Mouse (Mus musculus) stomach, embryonic 15.5 days (tissue): ENCODE results near the gene Polr2j. TPM values are rescaled to one million over a fixed set of nuclear protein-coding genes. Genes with fewer than 3 reads are reported as not detected.

Experiments used
- ATAC-seq: fragments of 200-750 bp; cut with Nextera tagmentation; 2 replicates; pipeline ENCODE4 v1.8.0; 2017; ENCODE audit warnings: low read depth, moderate number of reproducible peaks, moderate TSS enrichment; ENCODE audit not compliant: insufficient read depth, low FRiP score
- H3K27ac ChIP-seq: fragments of 300-500 bp; sonication (generic); 2 replicates; pipeline ENCODE4 v1.5.1; 2015; ENCODE audit warnings: mild to moderate bottlenecking, inconsistent platforms
- H3K27me3 ChIP-seq: fragments of 300-500 bp; sonication (generic); replicated peaks from 2 replicates; pipeline ENCODE4 v1.6.1; 2015; ENCODE audit warnings: inconsistent platforms
- H3K36me3 ChIP-seq: fragments of 300-500 bp; sonication (generic); 2 replicates; pipeline ENCODE4 v1.6.1; 2015; ENCODE audit warnings: inconsistent platforms
- H3K4me1 ChIP-seq: fragments of 300-500 bp; sonication (generic); 2 replicates; pipeline ENCODE4 v1.6.1; 2015; ENCODE audit warnings: inconsistent platforms
- H3K4me2 ChIP-seq: fragments of 300-500 bp; sonication (generic); 2 replicates; pipeline ENCODE4 v1.6.1; 2015; ENCODE audit warnings: mild to moderate bottlenecking, inconsistent platforms
- H3K4me3 ChIP-seq: fragments of 300-500 bp; sonication (generic); replicated peaks from 2 replicates; pipeline ENCODE4 v1.5.1; 2015; ENCODE audit warnings: inconsistent platforms
- H3K9ac ChIP-seq: fragments of 300-500 bp; sonication (generic); 2 replicates; pipeline ENCODE4 v1.6.1; 2015; ENCODE audit warnings: inconsistent platforms
- H3K9me3 ChIP-seq: fragments of 300-500 bp; sonication (generic); 2 replicates; pipeline ENCODE4 v1.6.1; 2016; ENCODE audit warnings: inconsistent platforms
- WGBS: fragments of 180-500 bp; shearing (Covaris S2); methylation state at CpG from one replicate; pipeline ENCODE4 v1.1.7; 2015; 5-methylcytosine and 5-hydroxymethylcytosine counted together
- microRNA-seq: library from miRNA; unstranded; fragments of <30 nt; microRNA quantifications from one replicate; pipeline ENCODE4, GENCODE M21; 2016
- polyA plus RNA-seq: library from polyadenylated mRNA; unstranded; fragments of >200 nt; fragmentation: Nextera tagmentation; extraction: Ambion mirVana; gene quantifications from 2 replicates; pipeline ENCODE4 v1.2.1, GENCODE M21; 2015

Polr2j gene
- polyA plus RNA-seq, 1 experiment from 2014 or later: 209 TPM

DNA sequence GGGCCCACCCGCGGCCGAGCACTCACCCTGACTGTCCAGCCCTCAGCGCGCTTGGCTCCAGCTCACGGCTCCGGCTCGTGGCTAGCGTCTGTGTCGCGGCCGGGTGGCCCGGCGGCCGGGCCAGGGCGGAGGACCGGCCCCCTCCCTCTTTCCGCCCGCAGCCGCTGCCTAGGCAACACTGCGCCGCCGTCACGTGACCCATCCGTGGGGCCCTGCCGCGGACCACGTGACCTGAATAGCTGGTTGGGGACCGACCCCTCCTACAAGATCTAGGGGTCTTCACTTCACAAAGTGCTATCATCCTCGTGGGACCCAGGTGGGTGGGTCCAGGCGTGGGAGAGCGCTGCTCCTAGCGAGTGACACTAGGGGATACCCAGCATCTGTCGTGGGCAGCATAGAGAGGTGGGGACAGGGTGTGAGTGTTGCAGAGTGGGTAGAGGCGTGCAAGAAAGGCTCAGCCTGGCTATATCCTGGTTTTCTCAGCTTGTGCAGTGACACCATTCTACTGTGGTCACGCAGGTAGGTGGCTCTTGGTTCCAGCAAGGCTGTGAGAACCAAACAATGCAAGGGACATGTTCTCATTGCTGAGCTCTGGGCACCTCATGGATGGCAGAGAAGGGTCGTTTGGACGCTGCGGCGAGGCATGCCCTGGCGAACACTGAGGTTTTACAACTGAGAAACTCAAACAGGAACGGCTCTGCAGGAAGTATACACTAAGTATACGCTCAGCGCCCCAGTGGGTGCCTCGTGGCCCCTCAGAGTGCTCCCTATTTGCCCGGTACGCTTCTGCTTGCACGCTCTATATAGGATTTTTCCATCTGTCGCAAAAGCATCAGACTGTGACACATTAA lies 54.3 kb downstream of the Polr2j start, which contains the start of gene Orai2:
Gene Orai2 (minus strand): TSS at position 202 of the 851 bp plus-strand sequence.
- WGBS: 3% methylated on average over 49 of the region's 49 CpGs
- ATAC-seq: peak; percentile 82

DNA sequence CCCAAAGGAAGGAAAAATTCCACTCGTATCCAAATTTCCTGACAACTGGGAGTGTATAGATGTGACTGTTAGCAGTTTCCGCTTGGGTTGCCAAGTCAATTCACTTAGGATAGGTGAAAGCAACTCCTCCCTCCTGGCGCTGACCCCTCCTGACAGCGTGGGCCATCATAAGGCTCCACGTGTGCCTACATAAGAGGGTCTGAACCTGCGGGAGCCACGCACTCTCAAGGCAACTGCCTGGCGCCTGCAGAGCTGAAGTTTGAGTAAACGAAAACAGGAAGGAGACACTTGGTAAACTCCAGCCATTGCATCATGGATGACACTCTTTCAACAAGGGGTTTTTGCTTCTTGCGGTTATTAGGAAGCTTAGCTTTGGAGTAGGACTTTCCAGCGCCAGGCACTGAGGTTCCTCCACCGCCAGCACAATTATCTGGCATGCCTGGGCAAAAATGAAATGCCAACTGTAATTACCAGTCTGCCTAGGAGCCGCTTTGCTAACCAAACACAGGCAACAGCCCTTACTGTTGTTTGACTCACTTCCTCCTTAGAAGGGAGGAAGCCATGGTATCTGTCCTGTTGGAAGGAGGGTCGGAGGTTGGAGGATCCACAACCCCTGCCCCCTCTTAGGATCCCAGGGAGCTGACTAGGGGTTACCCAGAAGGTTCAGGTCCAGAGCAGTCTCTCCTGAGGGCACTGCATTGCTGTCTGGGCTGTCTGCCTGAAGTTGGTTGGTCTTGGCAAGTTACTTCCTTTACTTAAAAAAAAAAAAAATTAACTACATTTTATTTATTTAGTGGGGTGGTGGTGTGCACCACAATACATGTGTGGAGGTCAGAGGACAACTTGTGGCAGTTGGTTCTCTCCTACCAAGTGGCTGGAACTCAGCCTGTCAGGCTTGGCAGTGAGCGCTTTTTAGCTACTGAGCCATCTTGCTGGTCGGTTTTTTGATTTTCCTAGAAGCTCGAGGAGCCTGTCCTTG lies 55.2 kb downstream of the Polr2j start:
- Histone ChIP-seq H3K27me3 (no peaks in the 10 kb centered on the region), H3K9me3 (no peaks in the 10 kb centered on the region), H3K4me3 (peak overlapping the region; percentile 59), H3K27ac (peak overlapping the region; percentile 73), H3K4me2 (peak overlapping the region; percentile 95), H3K4me1 (peaks cover 22% of the 10 kb centered on the region), H3K9ac (no peak overlapping the region), H3K36me3 (no peaks in the 10 kb centered on the region)
- no peak for ATAC-seq
- WGBS: 29% methylated on average over 17 of the region's 17 CpGs

More for the DNA sequence above, 54.3 kb downstream of the Polr2j start, which contains the start of gene Orai2:
- Histone ChIP-seq H3K4me3 (peak within 1 kb of the TSS; percentile 59), H3K4me2 (peak within 1 kb of the TSS; percentile 95), H3K9ac (peak within 1 kb of the TSS; percentile 44), H3K4me1 (peaks cover 22% of the 10 kb centered on the region), H3K27ac (peak within 1 kb of the TSS; percentile 73), H3K36me3 (no peaks in the 10 kb centered on the region), H3K9me3 (no peaks in the 10 kb centered on the region), H3K27me3 (no peaks in the 10 kb centered on the region)

Small RNA genes lying within 50 kb of the gene (microRNA-seq; reads per million reads assigned to microRNA genes)
- not detected for gene Mir7035

Other genes with a start within 250 kb of the Polr2j start
- gene Hspb1, start 228.7 kb upstream of the Polr2j start, polyA plus RNA-seq: 291 and 451 TPM in 2 replicates
- 167 and 173 TPM in 2 replicates for gene Ywhag, start 182.0 kb upstream of the Polr2j start, polyA plus RNA-seq
- 3.4 TPM in 2 replicates for gene Ssc4d, start 142.1 kb upstream of the Polr2j start, polyA plus RNA-seq
- 1.7 TPM in 2 replicates for gene Zp3, start 136.5 kb upstream of the Polr2j start, polyA plus RNA-seq
- 22.9 and 25.4 TPM in 2 replicates for gene Dtx2, start 121.8 kb upstream of the Polr2j start, polyA plus RNA-seq
- 30.3 and 37.0 TPM in 2 replicates for gene Upk3b, start 78.1 kb upstream of the Polr2j start, polyA plus RNA-seq
- 72.2 and 117 TPM in 2 replicates for gene Upk3bl, start 62.1 kb upstream of the Polr2j start, polyA plus RNA-seq
- 9.3 and 10.4 TPM in 2 replicates for gene Rasa4, start 32.7 kb upstream of the Polr2j start, polyA plus RNA-seq
- gene Lrwd1, start 19.4 kb downstream of the Polr2j start, polyA plus RNA-seq: 27.2 and 28.5 TPM in 2 replicates
- gene Alkbh4, start 19.5 kb downstream of the Polr2j start, polyA plus RNA-seq: 16.5 and 17.1 TPM in 2 replicates
- 7.0 and 7.5 TPM in 2 replicates for gene Orai2, start 54.1 kb downstream of the Polr2j start, polyA plus RNA-seq
- gene Prkrip1, start 82.3 kb downstream of the Polr2j start, polyA plus RNA-seq: 36.8 and 41.7 TPM in 2 replicates
- gene Sh2b2, start 129.9 kb downstream of the Polr2j start, polyA plus RNA-seq: 3.1 and 3.4 TPM in 2 replicates